ENCODE assay signal across 12 mouse cellular contexts in the genomic region with DNA sequence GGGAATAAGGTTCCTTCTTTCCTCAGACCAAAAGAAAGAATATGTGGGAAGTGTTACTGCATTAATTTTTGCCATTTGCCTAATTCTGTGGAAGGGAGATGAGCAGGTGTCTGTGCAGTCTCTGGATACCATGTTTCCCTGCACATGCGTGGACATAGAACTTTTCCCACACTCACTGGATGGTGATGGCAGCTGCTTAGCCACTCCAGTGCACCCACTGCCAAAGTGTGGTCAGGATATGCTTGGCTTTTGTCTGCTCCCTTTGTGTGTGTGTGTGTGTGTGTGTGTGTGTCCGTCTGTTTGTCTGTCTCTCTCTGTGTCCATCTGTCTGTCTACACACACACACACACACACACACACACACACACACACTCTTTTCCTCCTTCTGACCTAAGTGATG.
DNase-seq lines count a peak whose midpoint lies in the region; ATAC-seq and TF ChIP-seq lines count a peak whose summit lies in the region.
"Had no signal": no experiment of that assay in that cellular context is flagged by ENCODE, and none has a peak within 500 bp of the region (broad histone marks: within the 10 kb centered on the region; RNA-seq: fewer than 3 reads in every experiment).

No protein-coding gene starts in this region.

- no peak for DNase-seq in heart, postnatal 25 days (ENCODE audit: low spot score)
- no peak for DNase-seq in lung, postnatal 14 days
- no peak for DNase-seq in limb, embryonic 11.5 days (ENCODE audit: low spot score)
- no peak for DNase-seq in liver, embryonic 14.5 days (ENCODE audit: low read depth in 3 of 3, low spot score in 3 of 3)
- DNase-seq in frontal cortex, postnatal 36 days (ENCODE audit: low spot score in 2 of 2): no peak
- DNase-seq: cerebellum, adult 18-20 months; right cerebral cortex, postnatal 25 days; thymus, postnatal 14 days had no signal

- intact Hi-C loops in heart, postnatal 25 days (cut with DNase I): no loop called here

- H3K9ac ChIP-seq in heart, embryonic 16.5 days (ENCODE audit: low read length): no peak overlapping the region; the same call in 1 of the 2 replicates
- no peak overlapping the region for H3K9ac ChIP-seq in lung, embryonic 15.5 days
- H3K9ac ChIP-seq in limb, embryonic 11.5 days (ENCODE audit: low read length): 0 out of 2 replicates have a peak overlapping the region, but pooled peaks have one; percentile 27
- H3K9ac ChIP-seq in liver, embryonic 14.5 days (replicated peaks): no peak overlapping the region; the same call in 1 of the 2 replicates

- ATAC-seq in heart, embryonic 16.5 days (replicated peaks; ENCODE audit: extremely low read depth, insufficient read depth, low FRiP score): no peak; the same call in 1 of the 2 replicates
- no peak for ATAC-seq in lung, embryonic 15.5 days (ENCODE audit: borderline replicate concordance, extremely low read depth, low FRiP score, low TSS enrichment)
- no peak for ATAC-seq in limb, embryonic 11.5 days (ENCODE audit: insufficient number of reproducible peaks, low FRiP score, low TSS enrichment, low read depth)
- ATAC-seq in liver, embryonic 14.5 days (ENCODE audit: insufficient read depth): 0 out of 2 replicates have a peak, but pooled peaks have one; percentile 2

- H3K27ac ChIP-seq in heart, embryonic 16.5 days (ENCODE audit: low read length): 0 out of 2 replicates have a peak overlapping the region, but pooled peaks have one; percentile 4
- peak overlapping the region; percentile 31; the same call in 1 of the 2 replicates for H3K27ac ChIP-seq in lung, embryonic 15.5 days
- H3K27ac ChIP-seq in limb, embryonic 11.5 days (replicated peaks; ENCODE audit: low read depth, low read length): no peak overlapping the region; the same call in 1 of the 2 replicates
- no peak overlapping the region for H3K27ac ChIP-seq in liver, embryonic 14.5 days
- H3K27ac ChIP-seq: macrophage had no signal

- no peaks in the 10 kb centered on the region for H3K9me3 ChIP-seq in heart, embryonic 16.5 days (replicated peaks; ENCODE audit: control insufficient read depth, low read length)
- no peaks in the 10 kb centered on the region for H3K9me3 ChIP-seq in lung, embryonic 15.5 days
- no peaks in the 10 kb centered on the region for H3K9me3 ChIP-seq in limb, embryonic 11.5 days (ENCODE audit: control insufficient read depth, low read length)
- H3K9me3 ChIP-seq in liver, embryonic 14.5 days (ENCODE audit: control insufficient read depth, low read length): no peaks in the 10 kb centered on the region

- peaks cover 30% of the 10 kb centered on the region for H3K4me1 ChIP-seq in heart, embryonic 16.5 days (ENCODE audit: control insufficient read depth, insufficient read depth, low read length)
- H3K4me1 ChIP-seq in lung, embryonic 15.5 days: peaks cover 29% of the 10 kb centered on the region
- peaks cover 29% of the 10 kb centered on the region for H3K4me1 ChIP-seq in limb, embryonic 11.5 days (ENCODE audit: control insufficient read depth, insufficient read depth, low read length)
- peaks cover 3 to 20% of the 10 kb centered on the region in 2 experiments; a peak in 3 of 4 replicates for H3K4me1 ChIP-seq in liver, embryonic 14.5 days (replicated peaks; ENCODE audit: control insufficient read depth in 2 of 2, insufficient read depth in 2 of 2, low read length in 1 of 2)

- TF ChIP-seq CTCF in liver, embryonic 14.5 days (IDR thresholded peaks at IDR 0.05; ENCODE audit: low read depth): no peak

- no peaks in the 10 kb centered on the region for H3K27me3 ChIP-seq in heart, embryonic 16.5 days (ENCODE audit: control insufficient read depth, insufficient read depth, low read length)
- H3K27me3 ChIP-seq in lung, embryonic 15.5 days: no peaks in the 10 kb centered on the region
- no peaks in the 10 kb centered on the region for H3K27me3 ChIP-seq in limb, embryonic 11.5 days (ENCODE audit: control insufficient read depth, insufficient read depth, low read length)
- no peaks in the 10 kb centered on the region; the same call in 1 of the 2 replicates for H3K27me3 ChIP-seq in liver, embryonic 14.5 days (ENCODE audit: control insufficient read depth, insufficient read depth, low read length)

- H3K36me3 ChIP-seq in heart, embryonic 16.5 days (ENCODE audit: control insufficient read depth, insufficient read depth): no peaks in the 10 kb centered on the region
- no peaks in the 10 kb centered on the region for H3K36me3 ChIP-seq in lung, embryonic 15.5 days
- H3K36me3 ChIP-seq in limb, embryonic 11.5 days (ENCODE audit: control insufficient read depth, insufficient read depth, low read length): no peaks in the 10 kb centered on the region
- H3K36me3 ChIP-seq in liver, embryonic 14.5 days (replicated peaks; ENCODE audit: control insufficient read depth, insufficient read depth, low read depth): no peaks in the 10 kb centered on the region

- no peak overlapping the region; the same call in 1 of the 2 replicates for H3K4me2 ChIP-seq in heart, embryonic 16.5 days (ENCODE audit: low read depth, low read length)
- H3K4me2 ChIP-seq in lung, embryonic 15.5 days: no peak overlapping the region
- H3K4me2 ChIP-seq in limb, embryonic 11.5 days (ENCODE audit: low read depth, severe bottlenecking): no peak overlapping the region
- H3K4me2 ChIP-seq in liver, embryonic 14.5 days (ENCODE audit: low read depth): no peak overlapping the region; the same call in 1 of the 2 replicates

- WGBS in heart, embryonic 16.5 days: 44% methylated on average over 2 of the region's 2 CpGs
- 28% methylated on average over 2 of the region's 2 CpGs for WGBS in lung, embryonic 15.5 days
- 80% methylated on average over 2 of the region's 2 CpGs for WGBS in limb, embryonic 11.5 days
- WGBS in liver, embryonic 14.5 days (ENCODE audit: insufficient replicate concordance): 38% methylated on average over 2 of the region's 2 CpGs

- H3K4me3 ChIP-seq in heart, embryonic 16.5 days (ENCODE audit: low read length): no peak overlapping the region
- H3K4me3 ChIP-seq in lung, embryonic 15.5 days: no peak overlapping the region
- no peak overlapping the region for H3K4me3 ChIP-seq in limb, embryonic 11.5 days (ENCODE audit: low read depth, low read length)
- no peak overlapping the region for H3K4me3 ChIP-seq in liver, embryonic 14.5 days (ENCODE audit: insufficient read depth in 1 of 2, low read depth in 2 of 2, low read length in 2 of 2)
- H3K4me3 ChIP-seq: layer of hippocampus, adult 2 months had no signal

- no peak for TF ChIP-seq EP300 in liver, embryonic 14.5 days (IDR thresholded peaks at IDR 0.05; ENCODE audit: low read depth)

Comparison
In these comparisons a context has a peak if more than half of its experiments do, and no peak if none do; other contexts are left out.
1. H3K27ac ChIP-seq: peak in heart, embryonic 16.5 days (single experiment) and lung, embryonic 15.5 days (single experiment); none in limb, embryonic 11.5 days (single experiment) and liver, embryonic 14.5 days (single experiment).